ENCODE assay signal across 27 mouse cellular contexts in the genomic region with DNA sequence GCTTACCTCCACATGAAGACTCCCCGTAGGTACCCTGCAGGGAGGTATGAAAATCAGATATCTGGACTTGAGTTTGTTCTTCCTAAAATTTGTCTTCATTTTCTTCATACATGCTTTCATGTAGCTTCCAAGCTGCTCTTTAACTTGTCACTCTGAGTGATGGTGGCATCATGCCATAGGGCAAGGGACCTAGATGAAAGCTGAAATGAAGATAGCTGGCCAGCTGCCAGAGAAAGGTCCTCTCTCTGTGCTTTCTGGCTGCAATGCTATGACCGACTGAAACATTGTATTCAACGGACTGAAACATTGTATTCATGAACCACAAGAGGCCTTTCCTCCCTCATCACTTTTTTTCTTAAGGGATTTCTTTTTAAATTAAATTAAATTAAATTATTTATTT. TPM values are rescaled to one million over a fixed set of nuclear protein-coding genes. Genes with fewer than 3 reads are reported as not detected.
DNase-seq lines count a peak whose midpoint lies in the region.
"Had no signal": no experiment of that assay in that cellular context is flagged by ENCODE, and none has a peak within 500 bp of the region (broad histone marks: within the 10 kb centered on the region; RNA-seq: fewer than 3 reads in every experiment).

No protein-coding gene starts in this region.

- intact Hi-C loops in heart, postnatal 14 days (cut with DNase I), result no loop called here
- intact Hi-C loops in left cerebral cortex, postnatal 4 days (cut with DNase I), result no loop called here

- peak; percentile 73 for DNase-seq in heart, adult 11 months
- DNase-seq in heart, postnatal 14 days, result no peak
- peak; percentile 85 for DNase-seq in left cerebral cortex, postnatal 4 days
- DNase-seq in left cerebral cortex, adult 9 months (ENCODE audit: low spot score in 2 of 2), result no peak
- DNase-seq in retina, postnatal 1 day, result peak; percentile 29
- DNase-seq in retina, embryonic 14.5 days (ENCODE audit: low spot score), result no peak
- no peak for DNase-seq in frontal cortex, postnatal 10 days (ENCODE audit: low spot score in 2 of 2)
- DNase-seq: adrenal gland, adult 2 months; B cell, adult 2 months; cerebellum, adult 8-10 months; gastrocnemius, postnatal 25 days; heart, adult 18-20 months; kidney, adult 8-10 months; liver, embryonic 13.5 days; lung, adult 2 months; lung, postnatal 10 days; right cerebral cortex, postnatal 25 days; thymus, postnatal 4 days had no signal

RNA-seq across cellular contexts. Expression of a gene that starts 20.2 kb away (rescaled TPM):
- total RNA-seq in heart, postnatal 14 days (2021), result not detected
- not detected for total RNA-seq in left cerebral cortex, postnatal 4 days (2021)
- total RNA-seq: adrenal gland, adult 2 months; adrenal gland, postnatal 4 days; gastrocnemius, adult 18-20 months; heart, adult 18-20 months; hematopoietic stem cell, adult 5-6 weeks; layer of hippocampus, adult 2 months; layer of hippocampus, postnatal 14 days; left cerebral cortex, adult 2 months; left cerebral cortex, postnatal 36 days; megakaryocyte-erythroid progenitor cell, adult 5-6 weeks; monocyte, adult 5-6 weeks had no signal

RNA-seq across cellular contexts. Expression of a gene that starts 26.1 kb away (rescaled TPM):
- under 1 TPM in 1 of 2 experiments, not detected in 1; 0.05 TPM for total RNA-seq in heart, postnatal 14 days (2021)
- total RNA-seq in left cerebral cortex, postnatal 4 days (2021), result not detected
- total RNA-seq: adrenal gland, adult 2 months; gastrocnemius, adult 18-20 months; gastrocnemius, postnatal 25 days; heart, adult 18-20 months; hematopoietic stem cell, adult 5-6 weeks; layer of hippocampus, adult 2 months; layer of hippocampus, postnatal 14 days; left cerebral cortex, adult 2 months; left cerebral cortex, postnatal 36 days; megakaryocyte-erythroid progenitor cell, adult 5-6 weeks; monocyte, adult 5-6 weeks had no signal

RNA-seq across cellular contexts. Expression of a gene that starts 39.2 kb away (rescaled TPM):
- not detected for total RNA-seq in heart, postnatal 14 days (2021)
- not detected for total RNA-seq in left cerebral cortex, postnatal 4 days (2021)
- total RNA-seq: adrenal gland, adult 2 months; adrenal gland, postnatal 4 days; gastrocnemius, adult 18-20 months; gastrocnemius, postnatal 25 days; heart, adult 18-20 months; hematopoietic stem cell, adult 5-6 weeks; layer of hippocampus, adult 2 months; layer of hippocampus, postnatal 14 days; left cerebral cortex, adult 2 months; left cerebral cortex, postnatal 36 days; megakaryocyte-erythroid progenitor cell, adult 5-6 weeks; monocyte, adult 5-6 weeks had no signal

RNA-seq across cellular contexts. Expression of a gene that starts 60.0 kb away (rescaled TPM):
- 100 to 1,000 TPM; 106 to 109 TPM for total RNA-seq in heart, postnatal 14 days (2021)
- total RNA-seq in left cerebral cortex, postnatal 4 days (2021), result 100 to 1,000 TPM; 123 to 124 TPM

Comparison
In these comparisons a context has a peak if more than half of its experiments do, and no peak if none do; other contexts are left out.
1. DNase-seq: peak in heart, adult 11 months (single experiment), left cerebral cortex, postnatal 4 days (single experiment) and retina, postnatal 1 day (single experiment); none in heart, postnatal 14 days (0 of 2), left cerebral cortex, adult 9 months (0 of 2), retina, embryonic 14.5 days (single experiment) and frontal cortex, postnatal 10 days (0 of 2).